Mouse (Mus musculus) bone marrow, adult 2 months (tissue): ENCODE data around the gene Cpm. TPM values are rescaled to one million over a fixed set of nuclear protein-coding genes. Genes with fewer than 3 reads are reported as not detected.

ENCODE experiments used
- H3K27ac ChIP-seq: fragments of 200-500 bp; 2 replicates; pipeline ENCODE4 v1.5.1; 2012; ENCODE audit warnings: low read depth, mild to moderate bottlenecking, control low read depth, inconsistent platforms, low read length; ENCODE audit not compliant: control insufficient read depth, poor library complexity, insufficient read depth
- H3K4me1 ChIP-seq: fragments of 200-500 bp; 2 replicates; pipeline ENCODE4 v1.6.1; 2011; ENCODE audit warnings: low read length; ENCODE audit not compliant: control insufficient read depth, insufficient read depth
- H3K4me3 ChIP-seq: fragments of 200-500 bp; replicated peaks from 2 replicates; pipeline ENCODE3; 2011; ENCODE audit warnings: mild to moderate bottlenecking, low read depth, low read length, control low read depth; ENCODE audit not compliant: control insufficient read depth
- CTCF ChIP-seq: fragments of 200-500 bp; IDR thresholded peaks from 2 replicates; pipeline ENCODE4 v1.5.1; 2011; ENCODE audit warnings: low read length, control low read depth; ENCODE audit not compliant: control insufficient read depth, insufficient read depth
- POLR2A ChIP-seq: fragments of 200-500 bp; IDR thresholded peaks from 2 replicates; pipeline ENCODE4 v1.6.1; 2011; ENCODE audit warnings: low read depth, mild to moderate bottlenecking, control low read depth, low read length, borderline replicate concordance; ENCODE audit not compliant: control insufficient read depth
- WGBS: fragments of 180-500 bp; shearing (Covaris S2); methylation state at CpG from one replicate; pipeline ENCODE4 v1.1.7; 2018; 5-methylcytosine and 5-hydroxymethylcytosine counted together
- polyA plus RNA-seq: library from polyadenylated mRNA; stranded (reverse); fragments of >200 nt; gene quantifications from 2 replicates; pipeline ENCODE4 v1.2.4, GENCODE M21; 2011; ENCODE audit warnings: low replicate concordance; ENCODE audit not compliant: missing spikeins, insufficient read depth, insufficient read length

Gene Cpm
- polyA plus RNA-seq, 1 experiment, result 11.6 TPM

DNA sequence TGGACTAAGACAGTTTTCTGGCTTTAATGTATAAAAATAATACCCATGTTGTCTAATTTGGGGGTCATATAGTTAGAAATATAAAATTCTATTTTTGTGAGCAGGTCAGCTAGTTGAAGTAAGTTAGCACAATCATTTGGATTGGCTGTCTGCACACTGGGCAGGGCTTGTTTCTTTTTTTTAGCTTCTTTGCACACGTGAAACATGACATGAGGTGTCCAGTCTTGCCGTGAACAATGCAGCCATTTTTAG lies 60.7 kb downstream of the Cpm start:
- Histone ChIP-seq H3K4me3 (no peak overlapping the region), H3K4me1 (no peaks in the 10 kb centered on the region; the same call in 1 of the 2 replicates), H3K27ac (no peak overlapping the region)
- TF ChIP-seq CTCF (no peak), POLR2A (no peak)
- WGBS, result 89% methylated on average over 2 of the region's 2 CpGs

DNA sequence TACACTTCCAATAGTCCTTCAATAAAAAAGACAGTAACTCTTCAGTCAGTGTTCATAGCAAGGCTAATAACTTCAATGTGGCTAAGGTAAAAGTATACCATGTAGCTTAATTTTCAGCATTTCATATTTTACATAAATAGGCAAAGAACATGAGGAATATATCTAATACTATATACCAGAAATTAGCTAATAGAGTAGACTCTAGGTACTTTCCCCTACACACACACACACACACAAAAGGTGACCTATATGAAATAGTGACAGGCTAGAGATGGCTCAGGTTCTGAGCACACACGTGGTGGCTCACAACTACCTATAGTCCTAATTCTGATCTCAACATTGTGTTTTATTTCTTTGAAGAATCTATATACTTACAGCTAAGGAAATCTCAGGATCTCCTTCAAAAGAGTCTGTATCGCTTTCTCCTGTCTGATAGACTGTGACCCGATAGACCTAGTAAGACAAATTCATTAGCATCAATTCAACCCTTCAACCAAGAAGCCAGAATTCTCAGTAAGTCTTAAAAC lies 61.5 kb downstream of the Cpm start:
- no peak overlapping the region for H3K4me3 ChIP-seq
- 93% methylated on average over 3 of the region's 3 CpGs for WGBS
- no peak for TF ChIP-seq POLR2A
- no peak for TF ChIP-seq CTCF
- H3K27ac ChIP-seq, result no peak overlapping the region
- H3K4me1 ChIP-seq, result no peaks in the 10 kb centered on the region; the same call in 1 of the 2 replicates

- no peak for TF ChIP-seq CTCF
- TF ChIP-seq POLR2A, result no peak
- WGBS, result 93% methylated on average over 10 of the region's 10 CpGs
- Histone ChIP-seq H3K4me3 (no peak overlapping the region), H3K27ac (no peak overlapping the region), H3K4me1 (no peaks in the 10 kb centered on the region; the same call in 1 of the 2 replicates)
Measured at GRCm38 (mm10) chr10:117691389-117691968, 62.2 kb downstream of the Cpm start.

DNA sequence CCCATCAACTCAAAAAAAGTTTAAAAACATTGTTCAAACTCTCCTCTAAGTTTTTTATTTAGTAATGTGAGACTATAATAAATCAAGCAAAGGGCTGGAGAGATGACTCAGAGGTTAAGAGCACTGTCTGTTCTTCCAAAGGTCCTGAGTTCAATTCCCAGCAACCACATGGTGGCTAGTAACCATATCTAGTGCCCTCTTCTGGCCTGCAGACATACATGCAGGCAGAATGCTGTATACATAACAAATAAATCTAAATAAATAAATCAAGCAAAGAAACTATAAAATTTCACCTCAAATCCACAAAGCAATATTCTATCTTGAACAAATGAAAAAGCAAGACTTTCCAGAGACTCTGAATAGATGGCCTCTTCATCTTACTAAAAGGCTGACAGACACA lies 62.9 kb downstream of the Cpm start:
- no peaks in the 10 kb centered on the region; the same call in 1 of the 2 replicates for H3K4me1 ChIP-seq
- no peak overlapping the region for H3K27ac ChIP-seq
- no peak for TF ChIP-seq POLR2A
- no peak for TF ChIP-seq CTCF
- no peak overlapping the region for H3K4me3 ChIP-seq

DNA sequence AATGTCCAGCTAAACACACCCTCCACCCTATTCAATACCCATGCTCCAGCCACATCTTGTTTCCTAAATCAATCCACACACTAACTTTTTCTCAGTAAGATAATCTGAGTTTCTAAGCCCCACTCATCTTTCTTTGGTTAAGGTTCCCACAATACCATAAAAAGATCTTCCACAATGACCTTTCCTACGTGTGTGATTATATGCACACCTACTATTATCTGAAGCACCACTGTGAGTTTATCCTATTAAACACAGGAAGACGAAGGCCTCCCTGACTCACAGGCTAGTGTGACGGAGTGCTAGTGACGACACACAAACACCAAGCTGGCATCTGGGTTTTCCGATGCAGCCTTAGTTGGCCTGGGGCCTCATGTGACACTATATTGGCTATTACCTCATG lies 63.7 kb downstream of the Cpm start:
- 90% methylated on average over 5 of the region's 5 CpGs for whole genome bisulfite sequencing
- TF ChIP-seq POLR2A, result no peak
- Histone ChIP-seq H3K4me1 (no peaks in the 10 kb centered on the region; the same call in 1 of the 2 replicates), H3K27ac (no peak overlapping the region), H3K4me3 (no peak overlapping the region)

- no peaks in the 10 kb centered on the region; the same call in 1 of the 2 replicates for H3K4me1 ChIP-seq
- H3K4me3 ChIP-seq, result no peak overlapping the region
- H3K27ac ChIP-seq, result no peak overlapping the region
- 92% methylated on average over 6 of the region's 6 CpGs for WGBS
- TF ChIP-seq POLR2A (no peak), CTCF (no peak)
Measured at GRCm38 (mm10) chr10:117694255-117694953, 65.1 kb downstream of the Cpm start.

DNA sequence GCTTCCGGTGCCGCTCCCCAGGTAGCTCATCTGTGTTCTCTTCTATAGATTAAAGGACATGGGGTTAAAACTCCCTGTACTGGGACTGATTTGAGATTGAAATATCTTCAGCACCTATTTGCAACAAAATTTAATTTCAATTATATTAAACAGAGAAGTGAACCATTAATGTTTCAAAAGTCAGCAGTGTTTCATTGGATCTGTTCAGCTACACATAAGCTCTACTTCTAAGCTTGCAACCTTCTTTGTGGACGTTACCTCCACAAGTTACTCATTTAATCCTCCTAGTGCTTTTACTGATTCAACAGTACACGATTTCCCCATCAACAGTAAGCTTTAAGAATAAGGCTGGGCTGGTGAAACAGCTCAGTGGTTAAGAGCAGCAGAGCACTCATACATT lies 65.7 kb downstream of the Cpm start:
- WGBS, result 94% methylated on average over 4 of the region's 4 CpGs
- no peak overlapping the region for H3K27ac ChIP-seq
- no peak for TF ChIP-seq CTCF
- TF ChIP-seq POLR2A, result no peak
- no peaks in the 10 kb centered on the region; the same call in 1 of the 2 replicates for H3K4me1 ChIP-seq
- H3K4me3 ChIP-seq, result no peak overlapping the region

DNA sequence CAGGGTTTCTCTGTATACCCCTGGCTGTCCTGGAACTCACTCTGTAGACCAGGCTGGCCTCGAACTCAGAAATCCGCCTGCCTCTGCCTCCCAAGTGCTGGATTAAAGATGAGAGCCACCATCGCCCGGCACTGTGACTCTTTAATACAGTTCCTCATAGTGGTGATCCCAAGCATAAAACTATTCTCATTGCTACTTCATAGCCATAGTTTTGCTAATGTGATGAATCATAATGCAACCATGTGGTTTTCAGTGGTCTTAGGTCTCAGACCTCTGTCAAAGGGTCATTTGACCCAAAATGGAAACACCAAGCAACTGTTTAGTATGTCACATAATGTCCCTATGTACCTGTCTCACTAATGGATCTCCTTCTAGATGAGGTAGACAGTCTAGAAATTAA lies 66.3 kb downstream of the Cpm start:
- WGBS, result 92% methylated on average over 4 of the region's 4 CpGs
- H3K27ac ChIP-seq, result no peak overlapping the region
- no peaks in the 10 kb centered on the region; the same call in 1 of the 2 replicates for H3K4me1 ChIP-seq
- TF ChIP-seq CTCF (no peak), POLR2A (no peak)
- no peak overlapping the region for H3K4me3 ChIP-seq
